Mouse (Mus musculus): ENCODE measurements around the gene Ifnar2. TPM values are rescaled to one million over a fixed set of nuclear protein-coding genes. Genes with fewer than 3 reads are reported as not detected.
"Not testable (repeated sequence)": the region's sequence is repeated elsewhere in the genome, so short reads cannot be mapped to it uniquely, and the experiment has no call there.

Gene Ifnar2
- polyA plus RNA-seq, 1 experiment from 2014 or later, result 53.9 TPM

DNA sequence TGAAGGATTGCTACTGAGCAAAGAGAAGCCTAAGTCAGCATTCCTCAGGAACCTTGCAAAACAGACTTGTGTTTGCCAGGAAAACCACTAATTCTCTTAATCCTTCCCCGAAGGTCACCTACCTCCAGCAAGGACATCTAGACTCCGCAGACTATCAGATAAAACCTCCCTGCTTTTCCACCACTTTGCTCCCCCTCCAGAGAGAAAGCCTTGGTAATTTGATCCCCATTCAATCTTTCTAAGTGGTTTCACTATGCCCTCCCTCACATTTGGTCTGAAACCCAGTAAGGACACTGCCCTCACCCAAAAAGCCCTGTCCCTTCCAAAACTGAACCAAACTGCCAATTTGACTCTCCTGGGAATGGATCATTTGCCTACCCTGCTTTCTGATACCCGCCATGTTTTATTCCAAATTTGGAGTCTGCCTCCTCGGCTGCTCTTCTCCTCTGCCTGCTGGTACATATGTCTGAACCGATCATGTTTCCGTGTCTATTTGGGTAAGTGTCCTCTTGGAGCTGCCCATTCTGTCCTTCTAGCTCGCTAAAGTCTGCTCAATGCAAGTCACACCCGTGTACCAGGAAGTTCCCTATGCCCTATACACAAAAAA lies 55.8 kb downstream of the Ifnar2 start:
- Histone ChIP-seq H3K4me2 (no peak overlapping the region), H3K27me3 (ENCODE audit: control insufficient read depth, insufficient read depth, low read length) (no peaks in the 10 kb centered on the region), H3K9me3 (replicated peaks; ENCODE audit: control insufficient read depth, low read length) (0 out of 2 replicates have a peak, but pooled peaks cover 4% of the 10 kb centered on the region), H3K36me3 (ENCODE audit: control insufficient read depth, insufficient read depth, low read length) (peaks cover 16% of the 10 kb centered on the region), H3K4me1 (ENCODE audit: control insufficient read depth, insufficient read depth, low read length) (no peaks in the 10 kb centered on the region), H3K9ac (ENCODE audit: low read depth, low read length) (no peak overlapping the region), H3K4me3 (ENCODE audit: low read depth, low read length) (no peak overlapping the region), H3K27ac (ENCODE audit: low read depth, low read length) (no peak overlapping the region)
- 64% methylated on average over 8 of the region's 8 CpGs for WGBS (ENCODE audit: insufficient replicate concordance)
- ATAC-seq (replicated peaks; ENCODE audit: insufficient number of reproducible peaks, low FRiP score, low TSS enrichment), result no peak

DNA sequence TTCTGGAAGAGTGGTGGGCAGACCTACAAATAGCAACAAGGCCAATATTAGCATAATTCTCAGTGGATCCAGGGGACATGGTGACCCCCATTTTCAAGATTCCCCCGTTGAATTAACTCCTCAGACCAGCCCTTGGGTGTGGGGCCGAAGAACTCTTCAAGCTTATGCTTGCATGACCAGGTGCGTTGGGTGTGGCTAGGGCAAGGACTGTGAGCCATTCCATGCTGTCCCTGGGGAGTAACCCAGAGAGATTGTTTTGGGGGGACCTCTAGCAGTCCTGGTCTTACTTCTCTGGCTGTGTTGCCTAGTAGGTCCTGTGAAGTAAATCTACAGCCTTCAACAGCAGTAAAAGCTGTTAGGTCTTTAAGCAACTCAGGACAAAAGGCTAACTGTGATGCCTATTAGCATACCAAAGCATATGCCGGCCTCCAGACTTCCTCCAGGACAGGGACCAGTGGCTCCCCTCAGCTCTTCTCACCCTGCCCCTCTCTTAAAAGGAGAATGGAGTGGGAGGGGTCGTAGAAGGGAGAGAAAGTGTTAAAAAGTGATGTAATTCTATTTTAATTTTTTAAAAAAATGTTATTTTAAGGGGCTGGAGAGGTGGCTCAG lies 60.2 kb downstream of the Ifnar2 start:
- no peaks in the 10 kb centered on the region for H3K27me3 ChIP-seq (ENCODE audit: control insufficient read depth, insufficient read depth, low read length)
- no peak overlapping the region for H3K4me2 ChIP-seq
- 39% methylated on average over 5 of the region's 5 CpGs for WGBS (ENCODE audit: insufficient replicate concordance)
- no peak overlapping the region for H3K4me3 ChIP-seq (ENCODE audit: low read depth, low read length)
- H3K27ac ChIP-seq (ENCODE audit: low read depth, low read length), result no peak overlapping the region
- H3K9ac ChIP-seq (ENCODE audit: low read depth, low read length), result no peak overlapping the region
- ATAC-seq (replicated peaks; ENCODE audit: insufficient number of reproducible peaks, low FRiP score, low TSS enrichment), result no peak
- H3K36me3 ChIP-seq (ENCODE audit: control insufficient read depth, insufficient read depth, low read length), result no peaks in the 10 kb centered on the region
- H3K9me3 ChIP-seq (replicated peaks; ENCODE audit: control insufficient read depth, low read length), result 0 out of 2 replicates have a peak, but pooled peaks cover 4% of the 10 kb centered on the region
- 0 out of 2 replicates have a peak, but pooled peaks cover 2% of the 10 kb centered on the region for H3K4me1 ChIP-seq (ENCODE audit: control insufficient read depth, insufficient read depth, low read length)

- Histone ChIP-seq H3K9me3 (replicated peaks; ENCODE audit: control insufficient read depth, low read length) (0 out of 2 replicates have a peak, but pooled peaks cover 4% of the 10 kb centered on the region), H3K4me3 (ENCODE audit: low read depth, low read length) (no peak overlapping the region), H3K36me3 (ENCODE audit: control insufficient read depth, insufficient read depth, low read length) (no peaks in the 10 kb centered on the region), H3K4me2 (no peak overlapping the region), H3K4me1 (ENCODE audit: control insufficient read depth, insufficient read depth, low read length) (0 out of 2 replicates have a peak, but pooled peaks cover 2% of the 10 kb centered on the region), H3K9ac (ENCODE audit: low read depth, low read length) (no peak overlapping the region), H3K27ac (ENCODE audit: low read depth, low read length) (no peak overlapping the region), H3K27me3 (ENCODE audit: control insufficient read depth, insufficient read depth, low read length) (no peaks in the 10 kb centered on the region)
- WGBS (ENCODE audit: insufficient replicate concordance), result 34% methylated on average over 8 of the region's 8 CpGs
- 0 out of 2 replicates have a peak, but pooled peaks have one; percentile 31 for ATAC-seq (replicated peaks; ENCODE audit: insufficient number of reproducible peaks, low FRiP score, low TSS enrichment)
These were observed 60.8 kb downstream of the Ifnar2 start for GRCm38 (mm10) chr16:91433329-91433933.

GRCm38 (mm10) chr16:91434119-91434518 lies 61.5 kb downstream of the Ifnar2 start:
- no peak overlapping the region for H3K4me3 ChIP-seq (ENCODE audit: low read depth, low read length)
- no peak overlapping the region for H3K4me2 ChIP-seq
- H3K9me3 ChIP-seq (replicated peaks; ENCODE audit: control insufficient read depth, low read length), result 0 out of 2 replicates have a peak, but pooled peaks cover under 1% of the 10 kb centered on the region
- H3K36me3 ChIP-seq (ENCODE audit: control insufficient read depth, insufficient read depth, low read length), result no peaks in the 10 kb centered on the region
- 36% methylated on average over 3 of the region's 3 CpGs for WGBS (ENCODE audit: insufficient replicate concordance)
- H3K27ac ChIP-seq (ENCODE audit: low read depth, low read length), result no peak overlapping the region
- H3K9ac ChIP-seq (ENCODE audit: low read depth, low read length), result no peak overlapping the region
- H3K4me1 ChIP-seq (ENCODE audit: control insufficient read depth, insufficient read depth, low read length), result 0 out of 2 replicates have a peak, but pooled peaks cover 2% of the 10 kb centered on the region
- H3K27me3 ChIP-seq (ENCODE audit: control insufficient read depth, insufficient read depth, low read length), result no peaks in the 10 kb centered on the region
- ATAC-seq (replicated peaks; ENCODE audit: insufficient number of reproducible peaks, low FRiP score, low TSS enrichment), result no peak

DNA sequence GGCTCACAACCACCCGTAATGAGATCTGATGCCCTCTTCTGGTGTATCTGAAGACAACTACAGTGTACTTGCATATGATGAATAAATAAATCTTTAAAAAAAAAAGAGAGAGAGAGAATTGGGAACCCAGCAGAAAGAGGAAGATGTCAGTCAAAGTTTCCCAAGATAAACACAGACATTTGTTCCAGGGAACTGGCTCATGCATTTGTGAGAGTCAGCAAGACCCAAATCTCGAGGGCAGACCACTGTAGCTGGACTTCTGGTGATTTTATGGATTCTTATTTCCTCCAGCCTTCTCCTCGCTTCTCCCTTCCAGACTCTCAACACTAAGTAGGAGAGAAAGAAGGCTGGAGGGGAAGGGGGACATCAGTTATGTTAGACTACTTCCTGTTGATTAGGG lies 65.5 kb downstream of the Ifnar2 start:
- Histone ChIP-seq H3K27ac (ENCODE audit: low read depth, low read length) (no peak overlapping the region), H3K36me3 (ENCODE audit: control insufficient read depth, insufficient read depth, low read length) (no peaks in the 10 kb centered on the region), H3K4me2 (no peak overlapping the region), H3K4me3 (ENCODE audit: low read depth, low read length) (no peak overlapping the region), H3K4me1 (ENCODE audit: control insufficient read depth, insufficient read depth, low read length) (0 out of 2 replicates have a peak, but pooled peaks cover 2% of the 10 kb centered on the region), H3K9ac (ENCODE audit: low read depth, low read length) (no peak overlapping the region), H3K9me3 (replicated peaks; ENCODE audit: control insufficient read depth, low read length) (no peaks in the 10 kb centered on the region), H3K27me3 (ENCODE audit: control insufficient read depth, insufficient read depth, low read length) (no peaks in the 10 kb centered on the region)
- 70% methylated on average over 3 of the region's 3 CpGs for WGBS (ENCODE audit: insufficient replicate concordance)
- no peak for ATAC-seq (replicated peaks; ENCODE audit: insufficient number of reproducible peaks, low FRiP score, low TSS enrichment)

DNA sequence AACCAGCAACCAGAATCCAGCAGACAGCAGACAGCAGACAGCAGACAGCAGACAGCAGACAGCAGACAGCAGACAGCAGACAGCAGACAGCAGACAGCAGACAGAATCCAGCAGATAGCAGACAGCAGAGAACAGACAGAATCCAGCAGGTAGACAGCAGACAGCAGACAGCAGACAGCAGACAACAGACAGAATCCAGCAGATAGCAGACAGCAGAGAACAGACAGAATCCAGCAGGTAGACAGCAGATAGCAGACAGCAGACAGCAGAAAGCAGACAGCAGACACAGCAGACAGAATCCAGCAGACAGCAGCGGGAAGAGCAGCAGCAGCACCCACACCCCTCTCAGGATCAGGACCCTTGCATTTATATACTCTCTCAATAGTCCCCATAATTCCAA lies 66.0 kb downstream of the Ifnar2 start:
- H3K9me3 ChIP-seq (replicated peaks; ENCODE audit: control insufficient read depth, low read length); H3K9ac ChIP-seq (ENCODE audit: low read depth, low read length); H3K27me3 ChIP-seq (ENCODE audit: control insufficient read depth, insufficient read depth, low read length); H3K36me3 ChIP-seq (ENCODE audit: control insufficient read depth, insufficient read depth, low read length); H3K4me1 ChIP-seq (ENCODE audit: control insufficient read depth, insufficient read depth, low read length); H3K4me3 ChIP-seq (ENCODE audit: low read depth, low read length); H3K4me2 ChIP-seq; ATAC-seq (replicated peaks; ENCODE audit: insufficient number of reproducible peaks, low FRiP score, low TSS enrichment): not testable (repeated sequence)
- peak overlapping the region; percentile 41; the same call in 1 of the 2 replicates for H3K27ac ChIP-seq (ENCODE audit: low read depth, low read length)
- 75% methylated on average over 1 of the region's 1 CpGs for WGBS (ENCODE audit: insufficient replicate concordance)

GRCm38 (mm10) chr16:91441366-91441765 lies 68.8 kb downstream of the Ifnar2 start:
- Histone ChIP-seq H3K4me2 (no peak overlapping the region), H3K36me3 (ENCODE audit: control insufficient read depth, insufficient read depth, low read length) (no peaks in the 10 kb centered on the region), H3K4me1 (ENCODE audit: control insufficient read depth, insufficient read depth, low read length) (no peaks in the 10 kb centered on the region), H3K9ac (ENCODE audit: low read depth, low read length) (no peak overlapping the region), H3K27me3 (ENCODE audit: control insufficient read depth, insufficient read depth, low read length) (no peaks in the 10 kb centered on the region), H3K4me3 (ENCODE audit: low read depth, low read length) (no peak overlapping the region), H3K27ac (ENCODE audit: low read depth, low read length) (peak overlapping the region; percentile 81), H3K9me3 (replicated peaks; ENCODE audit: control insufficient read depth, low read length) (no peaks in the 10 kb centered on the region)
- ATAC-seq (replicated peaks; ENCODE audit: insufficient number of reproducible peaks, low FRiP score, low TSS enrichment), result peak; percentile 90
- 34% methylated on average over 7 of the region's 7 CpGs for WGBS (ENCODE audit: insufficient replicate concordance)

DNA sequence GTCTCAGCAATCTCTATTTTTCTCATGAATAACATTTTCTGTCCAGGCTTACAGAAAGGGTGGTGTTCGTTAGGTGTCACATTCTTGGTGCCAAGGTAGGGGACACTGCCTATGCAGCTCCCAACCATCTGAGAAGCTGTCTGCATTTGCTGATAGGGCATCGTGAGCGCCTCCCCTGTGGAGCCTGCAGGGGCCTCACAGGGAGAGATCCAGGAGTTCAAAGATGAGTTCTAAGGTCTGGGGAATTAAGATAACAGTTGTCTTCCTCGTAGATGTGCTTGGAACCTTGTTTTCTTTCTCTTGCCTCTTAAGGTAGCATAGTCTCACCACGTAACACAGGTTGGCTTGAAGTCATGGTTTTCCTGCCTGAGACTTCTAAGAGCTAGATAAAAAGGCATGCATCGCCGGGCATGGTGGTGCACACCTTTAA lies 69.2 kb downstream of the Ifnar2 start:
- ATAC-seq (replicated peaks; ENCODE audit: insufficient number of reproducible peaks, low FRiP score, low TSS enrichment), result peak; percentile 97
- H3K27ac ChIP-seq (ENCODE audit: low read depth, low read length), result peak overlapping the region; percentile 89
- H3K27me3 ChIP-seq (ENCODE audit: control insufficient read depth, insufficient read depth, low read length), result no peaks in the 10 kb centered on the region
- H3K4me3 ChIP-seq (ENCODE audit: low read depth, low read length), result no peak overlapping the region
- H3K4me2 ChIP-seq, result no peak overlapping the region
- no peaks in the 10 kb centered on the region for H3K4me1 ChIP-seq (ENCODE audit: control insufficient read depth, insufficient read depth, low read length)
- no peaks in the 10 kb centered on the region for H3K36me3 ChIP-seq (ENCODE audit: control insufficient read depth, insufficient read depth, low read length)
- H3K9me3 ChIP-seq (replicated peaks; ENCODE audit: control insufficient read depth, low read length), result no peaks in the 10 kb centered on the region
- no peak overlapping the region for H3K9ac ChIP-seq (ENCODE audit: low read depth, low read length)
- WGBS (ENCODE audit: insufficient replicate concordance), result 55% methylated on average over 7 of the region's 7 CpGs
